Mouse (Mus musculus): ENCODE results near the gene Phb2. TPM values are rescaled to one million over a fixed set of nuclear protein-coding genes. Genes with fewer than 3 reads are reported as not detected.

Phb2 gene
- polyA plus RNA-seq, 1 experiment = 19.9 TPM

DNA sequence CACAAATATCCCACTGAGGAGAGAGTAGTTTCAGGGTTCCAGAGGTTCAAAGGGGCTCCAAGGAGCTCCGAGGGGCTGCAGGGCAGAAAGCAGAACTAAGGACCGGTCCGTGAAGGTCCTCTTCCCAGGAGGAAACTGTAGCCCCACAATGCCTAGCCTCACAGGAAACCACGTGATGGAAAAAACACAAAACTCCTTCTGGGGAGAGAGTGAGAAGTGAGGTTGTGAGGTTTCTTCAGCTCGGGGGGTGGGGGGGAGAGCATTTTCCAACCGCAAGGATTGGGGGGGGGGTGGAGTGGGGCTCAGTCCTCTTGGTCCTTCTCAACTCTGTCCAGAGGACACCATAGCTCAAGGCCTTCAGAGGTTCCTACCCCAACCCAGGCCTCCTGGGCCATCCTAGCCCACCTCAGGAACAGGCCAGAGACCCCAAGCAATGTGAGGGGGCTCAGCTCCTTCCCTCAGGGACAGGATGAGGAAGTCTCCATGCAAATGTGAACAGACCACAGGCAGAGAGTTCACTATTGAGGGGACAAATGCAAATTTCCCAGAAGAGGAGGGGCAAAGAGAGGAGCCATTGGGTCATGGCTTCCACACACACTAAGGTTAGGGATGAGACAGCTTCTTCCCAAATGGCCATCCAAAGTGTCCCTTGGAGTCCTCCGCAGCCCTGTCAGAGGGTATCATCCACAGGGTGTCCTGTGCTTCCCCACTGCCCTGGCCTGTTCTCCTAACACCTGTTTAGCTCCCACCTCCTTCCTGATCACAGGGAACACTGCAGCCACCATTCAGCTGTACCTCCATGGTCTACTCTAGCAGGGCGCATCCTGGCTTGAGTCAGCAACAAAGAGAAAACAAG, 17.9 kb downstream of the Phb2 start:
- TF ChIP-seq TAL1 (IDR thresholded peaks at IDR 0.05; ENCODE audit: low read length) (no peak), GATA1 (IDR thresholded peaks at IDR 0.05; ENCODE audit: low read length) (no peak)
- Histone ChIP-seq H3K36me3 (ENCODE audit: control insufficient read depth) (peaks cover 11% of the 10 kb centered on the region), H3K4me1 (ENCODE audit: control insufficient read depth) (peaks cover 27% of the 10 kb centered on the region), H3K27me3 (ENCODE audit: control insufficient read depth) (no peaks in the 10 kb centered on the region), H3K4me3 (replicated peaks) (no peak overlapping the region), H3K9me3 (ENCODE audit: control insufficient read depth, low read length) (no peaks in the 10 kb centered on the region)

- Histone ChIP-seq H3K36me3 (ENCODE audit: control insufficient read depth) (peaks cover 5% of the 10 kb centered on the region), H3K9me3 (ENCODE audit: control insufficient read depth, low read length) (no peaks in the 10 kb centered on the region), H3K27me3 (ENCODE audit: control insufficient read depth) (no peaks in the 10 kb centered on the region), H3K4me1 (ENCODE audit: control insufficient read depth) (peaks cover 25% of the 10 kb centered on the region), H3K4me3 (replicated peaks) (no peak overlapping the region)
- no peak for TF ChIP-seq TAL1 (IDR thresholded peaks at IDR 0.05; ENCODE audit: low read length)
- TF ChIP-seq GATA1 (IDR thresholded peaks at IDR 0.05; ENCODE audit: low read length) = no peak
Observed at GRCm38 (mm10) chr6:124731038-124731437, 18.9 kb downstream of the Phb2 start.

GRCm38 (mm10) chr6:124732476-124733370, 20.6 kb downstream of the Phb2 start:
- H3K4me3 ChIP-seq (replicated peaks) = peak overlapping the region; percentile 38
- TF ChIP-seq TAL1 (IDR thresholded peaks at IDR 0.05; ENCODE audit: low read length) = no peak
- no peak for TF ChIP-seq GATA1 (IDR thresholded peaks at IDR 0.05; ENCODE audit: low read length)
- H3K4me1 ChIP-seq (ENCODE audit: control insufficient read depth) = peaks cover 22% of the 10 kb centered on the region
- no peaks in the 10 kb centered on the region for H3K9me3 ChIP-seq (ENCODE audit: control insufficient read depth, low read length)
- H3K27me3 ChIP-seq (ENCODE audit: control insufficient read depth) = no peaks in the 10 kb centered on the region
- H3K36me3 ChIP-seq (ENCODE audit: control insufficient read depth) = peaks cover 2% of the 10 kb centered on the region

GRCm38 (mm10) chr6:124734417-124734816, 22.3 kb downstream of the Phb2 start:
- H3K4me3 ChIP-seq (replicated peaks) = no peak overlapping the region
- H3K36me3 ChIP-seq (ENCODE audit: control insufficient read depth) = no peaks in the 10 kb centered on the region; the same call in 1 of the 2 replicates
- no peaks in the 10 kb centered on the region for H3K27me3 ChIP-seq (ENCODE audit: control insufficient read depth)
- TF ChIP-seq GATA1 (IDR thresholded peaks at IDR 0.05; ENCODE audit: low read length) (no peak), TAL1 (IDR thresholded peaks at IDR 0.05; ENCODE audit: low read length) (no peak)
- no peaks in the 10 kb centered on the region for H3K9me3 ChIP-seq (ENCODE audit: control insufficient read depth, low read length)
- H3K4me1 ChIP-seq (ENCODE audit: control insufficient read depth) = peaks cover 34% of the 10 kb centered on the region

GRCm38 (mm10) chr6:124737040-124737439, 24.9 kb downstream of the Phb2 start:
- TF ChIP-seq TAL1 (IDR thresholded peaks at IDR 0.05; ENCODE audit: low read length) (no peak), GATA1 (IDR thresholded peaks at IDR 0.05; ENCODE audit: low read length) (no peak)
- H3K4me3 ChIP-seq (replicated peaks) = no peak overlapping the region
- no peaks in the 10 kb centered on the region for H3K9me3 ChIP-seq (ENCODE audit: control insufficient read depth, low read length)
- no peaks in the 10 kb centered on the region for H3K27me3 ChIP-seq (ENCODE audit: control insufficient read depth)
- H3K4me1 ChIP-seq (ENCODE audit: control insufficient read depth) = peaks cover 54% of the 10 kb centered on the region
- H3K36me3 ChIP-seq (ENCODE audit: control insufficient read depth) = no peaks in the 10 kb centered on the region

DNA sequence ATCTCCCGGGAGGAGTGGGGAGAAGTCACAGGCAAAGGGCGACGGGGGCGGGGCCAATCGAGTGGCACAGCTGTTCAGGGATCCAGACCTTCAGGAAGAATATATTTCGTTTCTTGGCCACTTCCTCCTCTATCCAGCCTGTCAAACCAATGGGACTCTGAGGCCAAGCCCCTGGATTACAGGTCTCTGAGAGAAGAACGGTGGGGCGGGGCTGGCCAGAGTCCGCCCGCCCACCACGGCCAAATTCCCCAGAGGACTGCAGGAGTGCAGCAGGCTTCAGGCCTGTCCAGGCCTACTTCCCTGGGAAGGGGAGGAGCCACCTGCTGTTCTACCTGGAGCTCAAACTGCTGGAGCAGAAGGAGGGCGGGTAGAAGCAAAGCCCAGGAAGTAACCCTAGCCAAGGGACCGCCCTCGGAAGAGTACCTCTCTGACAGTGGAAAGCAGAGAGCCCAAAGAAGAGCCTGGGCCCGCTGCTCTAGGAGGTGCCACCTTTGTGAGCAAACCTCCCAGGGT, 26.4 kb downstream of the Phb2 start, which contains the start of gene Ptpn6:
Gene Ptpn6, minus strand, starts transcription at position 204 of the 513 bp plus-strand sequence.
- Histone ChIP-seq H3K9me3 (ENCODE audit: control insufficient read depth, low read length) (no peaks in the 10 kb centered on the region), H3K4me3 (replicated peaks) (no peak within 1 kb of the TSS), H3K27me3 (ENCODE audit: control insufficient read depth) (no peaks in the 10 kb centered on the region), H3K36me3 (ENCODE audit: control insufficient read depth) (no peaks in the 10 kb centered on the region; the same call in 1 of the 2 replicates), H3K4me1 (ENCODE audit: control insufficient read depth) (peaks cover 43% of the 10 kb centered on the region)
- TF ChIP-seq TAL1 (IDR thresholded peaks at IDR 0.05; ENCODE audit: low read length) (no peak), GATA1 (IDR thresholded peaks at IDR 0.05; ENCODE audit: low read length) (no peak)

DNA sequence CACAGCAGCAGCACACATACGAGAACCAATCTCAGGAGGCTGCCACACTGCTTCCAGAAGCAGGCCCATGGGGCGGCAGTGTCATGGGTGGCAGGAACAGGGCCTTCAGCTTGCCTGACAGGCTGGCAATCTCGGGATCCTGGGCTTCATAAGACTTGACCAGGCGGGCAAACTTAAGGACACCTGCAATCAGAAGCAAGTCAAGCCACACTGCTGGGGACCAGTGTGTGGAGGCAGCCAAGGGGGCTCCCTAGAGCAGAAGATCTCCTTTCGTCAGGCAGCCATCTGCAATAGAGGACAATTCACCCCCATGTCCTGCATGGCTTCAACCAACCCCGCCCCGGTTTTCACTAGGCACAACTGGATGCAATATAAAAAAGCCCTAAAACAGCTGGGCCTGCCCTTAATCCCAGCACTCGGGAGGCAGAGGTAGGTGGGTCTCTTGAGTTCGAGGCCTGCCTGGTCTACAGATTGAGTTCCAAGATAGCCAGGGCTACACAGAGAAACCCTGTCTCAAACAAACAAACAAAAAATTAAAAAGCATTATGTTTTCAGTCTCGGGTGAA, 27.2 kb downstream of the Phb2 start:
- Histone ChIP-seq H3K4me3 (replicated peaks) (no peak overlapping the region), H3K27me3 (ENCODE audit: control insufficient read depth) (no peaks in the 10 kb centered on the region), H3K9me3 (ENCODE audit: control insufficient read depth, low read length) (no peaks in the 10 kb centered on the region), H3K4me1 (ENCODE audit: control insufficient read depth) (peaks cover 42% of the 10 kb centered on the region), H3K36me3 (ENCODE audit: control insufficient read depth) (no peaks in the 10 kb centered on the region; the same call in 1 of the 2 replicates)
- TF ChIP-seq GATA1 (IDR thresholded peaks at IDR 0.05; ENCODE audit: low read length) = no peak

DNA sequence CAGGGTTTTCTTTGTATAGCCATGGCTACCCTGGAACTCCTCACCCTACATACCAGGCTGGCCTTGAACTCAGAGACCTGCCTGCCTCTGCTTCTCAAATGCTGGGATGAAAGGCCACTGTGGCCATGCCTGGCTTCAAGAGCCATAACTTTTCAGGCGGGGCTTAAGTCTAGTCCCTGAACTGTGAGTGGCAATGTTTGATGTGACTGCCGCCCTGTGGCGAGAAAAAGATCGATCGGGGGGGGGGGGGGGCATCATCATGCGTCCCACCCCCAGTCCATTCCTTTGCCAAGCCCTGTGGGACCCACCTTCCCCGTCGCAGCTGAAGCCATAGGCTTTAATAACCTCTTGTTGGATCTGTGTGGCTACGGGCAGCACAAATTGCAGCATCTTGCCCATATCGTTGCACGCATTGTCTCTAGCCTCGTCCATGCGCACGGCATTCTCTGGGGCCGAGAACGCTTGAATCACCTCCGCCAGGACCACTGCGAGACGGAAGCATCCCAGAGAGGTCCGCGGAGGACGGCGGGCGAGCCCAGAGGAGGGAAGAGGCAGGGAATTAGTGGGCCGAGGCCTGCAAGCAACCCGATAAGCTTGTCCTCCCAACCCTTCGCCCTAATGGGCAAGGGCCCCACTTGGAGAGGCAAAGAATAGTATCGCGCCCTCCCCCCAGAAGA, 28.2 kb downstream of the Phb2 start:
- Histone ChIP-seq H3K9me3 (ENCODE audit: control insufficient read depth, low read length) (no peaks in the 10 kb centered on the region), H3K4me1 (ENCODE audit: control insufficient read depth) (peaks cover 52% of the 10 kb centered on the region), H3K4me3 (replicated peaks) (peak overlapping the region; percentile 75), H3K36me3 (ENCODE audit: control insufficient read depth) (no peaks in the 10 kb centered on the region; the same call in 1 of the 2 replicates), H3K27me3 (ENCODE audit: control insufficient read depth) (no peaks in the 10 kb centered on the region)
- TF ChIP-seq GATA1 (IDR thresholded peaks at IDR 0.05; ENCODE audit: low read length) (no peak), TAL1 (IDR thresholded peaks at IDR 0.05; ENCODE audit: low read length) (no peak)
